17 mouse cellular contexts compared by ENCODE assay signal in genomic region chr2:91498093-91498719, GRCm38 (mm10). TPM values are rescaled to one million over a fixed set of nuclear protein-coding genes. Genes with fewer than 3 reads are reported as not detected.
DNase-seq lines count a peak whose midpoint lies in the region; ATAC-seq and TF ChIP-seq lines count a peak whose summit lies in the region.
"Had no signal": no experiment of that assay in that cellular context is flagged by ENCODE, and none has a peak within 500 bp of the region (broad histone marks: within the 10 kb centered on the region; RNA-seq: fewer than 3 reads in every experiment).

No protein-coding gene starts in this region.

- DNase-seq in spleen, adult 2 months (ENCODE audit: low read depth in 1 of 2, low spot score in 2 of 2), result no peak
- DNase-seq in spleen, postnatal 14 days (ENCODE audit: low spot score in 2 of 2), result no peak
- DNase-seq in splenic B cell, adult 2 months (ENCODE audit: low read depth, low spot score), result peak; percentile 4
- no peak for DNase-seq in yolk sac, embryonic 10.5 days (ENCODE audit: low spot score)
- no peak for DNase-seq in kidney, postnatal 14 days
- DNase-seq: adrenal gland, postnatal 36 days; cerebellum, postnatal 25 days; forebrain, postnatal 0 days; gastrocnemius, postnatal 14 days; heart, postnatal 14 days; midbrain, embryonic 14.5 days had no signal

- H3K27me3 ChIP-seq in spleen, adult 2 months (ENCODE audit: control insufficient read depth, insufficient read depth, low read length), result no peaks in the 10 kb centered on the region
- H3K27me3 ChIP-seq in splenic B cell, adult 2 months (ENCODE audit: control insufficient read depth, insufficient read depth, low read length, poor library complexity, severe bottlenecking), result no peaks in the 10 kb centered on the region
- H3K27me3 ChIP-seq: limb, embryonic 13.5 days had no signal

- TF ChIP-seq CTCF in spleen, adult 2 months (IDR thresholded peaks at IDR 0.05; ENCODE audit: extremely low read depth, insufficient read depth, insufficient read length, insufficient replicate concordance), result no peak

- TF ChIP-seq POLR2A in spleen, adult 2 months (IDR thresholded peaks at IDR 0.05; ENCODE audit: low read depth, low read length), result no peak

- H3K27ac ChIP-seq in spleen, adult 2 months (ENCODE audit: insufficient read depth, low read length), result peak overlapping the region; percentile 11; the same call in 1 of the 2 replicates
- H3K27ac ChIP-seq: embryonic facial prominence, embryonic 10.5 days; heart, embryonic 10.5 days; limb, embryonic 13.5 days had no signal

- peak; percentile 36 for ATAC-seq in activated CD4-positive, CD25-positive, alpha-beta regulatory T cell, adult 4 months
- peak; percentile 35 for ATAC-seq in inflammation-experienced regulatory T-cells, adult 6 months
- ATAC-seq: forebrain, postnatal 0 days had no signal

- WGBS in spleen, adult 2 months, result 33% methylated on average over 8 of the region's 8 CpGs

- H3K4me1 ChIP-seq in spleen, adult 2 months (ENCODE audit: control insufficient read depth, insufficient read depth, insufficient read length), result no peaks in the 10 kb centered on the region
- H3K4me1 ChIP-seq: embryonic facial prominence, embryonic 10.5 days; heart, embryonic 10.5 days; limb, embryonic 13.5 days had no signal

- peak overlapping the region; percentile 16; the same call in 1 of the 2 replicates for H3K4me3 ChIP-seq in spleen, adult 2 months (ENCODE audit: extremely low read depth, insufficient read depth, insufficient read length)
- H3K4me3 ChIP-seq: embryonic facial prominence, embryonic 10.5 days; erythroblast, embryonic 14.5 days; heart, embryonic 10.5 days; limb, embryonic 13.5 days had no signal

- no peaks in the 10 kb centered on the region for H3K36me3 ChIP-seq in spleen, adult 2 months (ENCODE audit: control insufficient read depth, insufficient read depth, low read length)
- no peaks in the 10 kb centered on the region for H3K36me3 ChIP-seq in splenic B cell, adult 2 months (ENCODE audit: control insufficient read depth, insufficient read depth, low read length, poor library complexity, severe bottlenecking)

RNA-seq across cellular contexts. Expression of gene Ckap5, which starts 28.4 kb away (rescaled TPM):
- 3.7 and 4.6 TPM in 2 replicates for polyA plus RNA-seq in spleen, adult 2 months (2012; rRNA removed)
- polyA plus RNA-seq in activated CD4-positive, CD25-positive, alpha-beta regulatory T cell, adult 4 months (2017; shearing (Covaris generic)), result 10 to 100 TPM; 52.3 to 52.7 TPM
- 10 to 100 TPM; 47.0 to 82.9 (median 47.1) TPM for polyA plus RNA-seq in inflammation-experienced regulatory T-cells, adult 6 months (2017; shearing (Covaris generic))

RNA-seq across cellular contexts. Expression of gene Lrp4, which starts 40.9 kb away (rescaled TPM):
- polyA plus RNA-seq in spleen, adult 2 months (2012; rRNA removed), result 1.9 and 2.2 TPM in 2 replicates
- polyA plus RNA-seq in activated CD4-positive, CD25-positive, alpha-beta regulatory T cell, adult 4 months (2017; shearing (Covaris generic)), result under 1 TPM in 1 of 2 experiments, not detected in 1; 0.11 TPM
- under 1 TPM in 2 of 3 experiments, not detected in 1; 0.13 to 0.17 TPM for polyA plus RNA-seq in inflammation-experienced regulatory T-cells, adult 6 months (2017; shearing (Covaris generic))
- polyA plus RNA-seq: erythroblast, embryonic 14.5 days had no signal

RNA-seq across cellular contexts. Expression of gene 1110051M20Rik, which starts 53.7 kb away (rescaled TPM):
- 4.8 and 5.6 TPM in 2 replicates for polyA plus RNA-seq in spleen, adult 2 months (2012; rRNA removed)
- polyA plus RNA-seq in activated CD4-positive, CD25-positive, alpha-beta regulatory T cell, adult 4 months (2017; shearing (Covaris generic)), result 10 to 100 TPM; 23.8 to 28.2 TPM
- 10 to 100 TPM; 21.0 to 50.3 (median 48.7) TPM for polyA plus RNA-seq in inflammation-experienced regulatory T-cells, adult 6 months (2017; shearing (Covaris generic))
